Mouse (Mus musculus) hindlimb bud, embryonic 11.5 days (tissue): ENCODE measurements around the gene Limd1.
"Not testable (repeated sequence)": the region's sequence is repeated elsewhere in the genome, so short reads cannot be mapped to it uniquely, and the experiment has no call there.

Experiments
- DNase-seq: peaks from one replicate; pipeline ENCODE4 v3.0.0-alpha.2; 2012; ENCODE audit warnings: low read depth, low spot score; ENCODE audit errors: extremely low spot score

Gene Limd1

GRCm38 (mm10) chr9:123478586-123479195, at the start of gene Limd1:
Gene Limd1, plus strand, starts transcription at chr9:123478706.
- no peak for DNase-seq

- DNase-seq, result no peak
Measured at GRCm38 (mm10) chr9:123429863-123430262, 48.6 kb upstream of the Limd1 start.

GRCm38 (mm10) chr9:123430973-123431372, 47.5 kb upstream of the Limd1 start:
- DNase-seq, result no peak

- no peak for DNase-seq
Measured at GRCm38 (mm10) chr9:123438223-123438622, 40.3 kb upstream of the Limd1 start.

- no peak for DNase-seq
Measured at GRCm38 (mm10) chr9:123440230-123441058, 38.1 kb upstream of the Limd1 start.

- DNase-seq, result not testable (repeated sequence)
Measured at GRCm38 (mm10) chr9:123447101-123447500, 31.4 kb upstream of the Limd1 start.

- no peak for DNase-seq
Measured at GRCm38 (mm10) chr9:123448594-123448993, 29.9 kb upstream of the Limd1 start.

- DNase-seq, result peak; percentile 8
Measured at GRCm38 (mm10) chr9:123450174-123450573, 28.3 kb upstream of the Limd1 start.

GRCm38 (mm10) chr9:123451772-123452171, 26.7 kb upstream of the Limd1 start:
- no peak for DNase-seq

GRCm38 (mm10) chr9:123456634-123457602, 21.6 kb upstream of the Limd1 start:
- DNase-seq, result no peak

GRCm38 (mm10) chr9:123457603-123458002, 20.9 kb upstream of the Limd1 start:
- no peak for DNase-seq

GRCm38 (mm10) chr9:123467141-123467620, 11.3 kb upstream of the Limd1 start:
- DNase-seq, result no peak

GRCm38 (mm10) chr9:123468406-123469085, 10.0 kb upstream of the Limd1 start:
- DNase-seq, result no peak

- no peak for DNase-seq
Measured at GRCm38 (mm10) chr9:123469087-123469486, 9.4 kb upstream of the Limd1 start.

- DNase-seq, result no peak
Measured at GRCm38 (mm10) chr9:123473377-123473776, 5.1 kb upstream of the Limd1 start.

- no peak for DNase-seq
Measured at GRCm38 (mm10) chr9:123475569-123475968, 2.9 kb upstream of the Limd1 start.

GRCm38 (mm10) chr9:123478031-123478585, 398 bp upstream of the Limd1 start:
- DNase-seq, result peak; percentile 14

GRCm38 (mm10) chr9:123479196-123479669, 727 bp downstream of the Limd1 start:
- DNase-seq, result no peak

- DNase-seq, result no peak
Measured at GRCm38 (mm10) chr9:123479876-123480252, 1.4 kb downstream of the Limd1 start.
